Mouse (Mus musculus): ENCODE results near the gene Gm40193.

Gene Gm40193

GRCm38 (mm10) chr11:70518436-70518835 lies 14.3 kb downstream of the Gm40193 start:
- TF ChIP-seq GATA4 (IDR thresholded peaks at IDR 0.05; ENCODE audit: insufficient replicate concordance, low read length), result no peak

- TF ChIP-seq GATA4 (IDR thresholded peaks at IDR 0.05; ENCODE audit: insufficient replicate concordance, low read length), result no peak
Measured at GRCm38 (mm10) chr11:70516352-70516751, 16.4 kb downstream of the Gm40193 start.

- no peak for TF ChIP-seq GATA4 (IDR thresholded peaks at IDR 0.05; ENCODE audit: insufficient replicate concordance, low read length)
Measured at GRCm38 (mm10) chr11:70514288-70514687, 18.5 kb downstream of the Gm40193 start, which contains the start of gene Vmo1. TSS of gene Vmo1 (minus strand) at chr11:70514616.

GRCm38 (mm10) chr11:70513520-70513919 lies 19.2 kb downstream of the Gm40193 start:
- TF ChIP-seq GATA4 (IDR thresholded peaks at IDR 0.05; ENCODE audit: insufficient replicate concordance, low read length), result no peak

- no peak for TF ChIP-seq GATA4 (IDR thresholded peaks at IDR 0.05; ENCODE audit: insufficient replicate concordance, low read length)
Measured at GRCm38 (mm10) chr11:70512709-70513342, 19.9 kb downstream of the Gm40193 start.

GRCm38 (mm10) chr11:70511825-70512224 lies 20.9 kb downstream of the Gm40193 start:
- no peak for TF ChIP-seq GATA4 (IDR thresholded peaks at IDR 0.05; ENCODE audit: insufficient replicate concordance, low read length)

GRCm38 (mm10) chr11:70511242-70511641 lies 21.5 kb downstream of the Gm40193 start:
- TF ChIP-seq GATA4 (IDR thresholded peaks at IDR 0.05; ENCODE audit: insufficient replicate concordance, low read length), result no peak

GRCm38 (mm10) chr11:70509753-70510564 lies 22.8 kb downstream of the Gm40193 start:
- no peak for TF ChIP-seq GATA4 (IDR thresholded peaks at IDR 0.05; ENCODE audit: insufficient replicate concordance, low read length)

- no peak for TF ChIP-seq GATA4 (IDR thresholded peaks at IDR 0.05; ENCODE audit: insufficient replicate concordance, low read length)
Measured at GRCm38 (mm10) chr11:70506962-70507515, 25.7 kb downstream of the Gm40193 start.

- TF ChIP-seq GATA4 (IDR thresholded peaks at IDR 0.05; ENCODE audit: insufficient replicate concordance, low read length), result peak; percentile 50; the same call in 1 of the 2 replicates
Measured at GRCm38 (mm10) chr11:70506385-70506784, 26.4 kb downstream of the Gm40193 start.

GRCm38 (mm10) chr11:70504970-70505369 lies 27.8 kb downstream of the Gm40193 start, which contains the start of gene Tm4sf5:
TSS of gene Tm4sf5 (plus strand) at chr11:70505244.
- no peak for TF ChIP-seq GATA4 (IDR thresholded peaks at IDR 0.05; ENCODE audit: insufficient replicate concordance, low read length)

GRCm38 (mm10) chr11:70502018-70502417 lies 30.7 kb downstream of the Gm40193 start:
- peak; percentile 49; the same call in 1 of the 2 replicates for TF ChIP-seq GATA4 (IDR thresholded peaks at IDR 0.05; ENCODE audit: insufficient replicate concordance, low read length)

- TF ChIP-seq GATA4 (IDR thresholded peaks at IDR 0.05; ENCODE audit: insufficient replicate concordance, low read length), result no peak
Measured at GRCm38 (mm10) chr11:70500476-70500812, 32.3 kb downstream of the Gm40193 start.

- no peak for TF ChIP-seq GATA4 (IDR thresholded peaks at IDR 0.05; ENCODE audit: insufficient replicate concordance, low read length)
Measured at GRCm38 (mm10) chr11:70499566-70500475, 32.9 kb downstream of the Gm40193 start.

- TF ChIP-seq GATA4 (IDR thresholded peaks at IDR 0.05; ENCODE audit: insufficient replicate concordance, low read length), result no peak
Measured at GRCm38 (mm10) chr11:70489684-70490083, 43.1 kb downstream of the Gm40193 start.
